Comparison of ENCODE assay signal across 8 mouse cellular contexts in the genomic region with DNA sequence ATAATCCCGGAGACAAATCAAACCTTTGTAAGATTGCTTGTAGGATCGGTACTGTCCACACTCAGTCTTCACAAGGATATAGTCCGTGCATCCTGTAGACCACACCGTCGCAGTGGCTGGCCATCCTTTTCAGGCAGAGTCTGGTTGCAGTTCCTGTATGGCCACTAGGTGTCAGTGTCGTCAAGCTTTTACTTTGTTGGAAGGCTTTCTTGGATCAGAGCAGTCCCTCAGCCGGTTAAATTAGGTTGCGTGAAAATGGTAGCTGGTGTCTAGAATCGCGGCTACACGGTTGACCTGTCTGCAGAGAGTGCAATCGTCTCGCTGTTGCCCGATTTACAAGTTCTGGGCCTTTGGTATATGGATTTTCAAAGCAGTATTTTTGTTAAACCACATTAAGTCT.
A peak's percentile ranks its signal among the peaks of the same experiment; 100 is the strongest.
DNase-seq lines count a peak whose midpoint lies in the region; ATAC-seq and TF ChIP-seq lines count a peak whose summit lies in the region.

No protein-coding gene starts in this region.

- no peak for TF ChIP-seq POLR2A in brain, embryonic 14.5 days (IDR thresholded peaks at IDR 0.05; ENCODE audit: borderline replicate concordance, extremely low read depth, insufficient read depth, insufficient read length, poor library complexity, severe bottlenecking)
- no peak for TF ChIP-seq POLR2A in liver, adult 2 months (IDR thresholded peaks at IDR 0.05; ENCODE audit: extremely low read depth, insufficient read depth, low read length)

- H3K36me3 ChIP-seq in C2C12 (ENCODE audit: control insufficient read depth, insufficient read depth), result no peaks in the 10 kb centered on the region
- peaks cover 6% of the 10 kb centered on the region for H3K36me3 ChIP-seq in heart, embryonic 10.5 days
- H3K36me3 ChIP-seq in kidney, embryonic 16.5 days (ENCODE audit: insufficient read depth, low read length), result no peaks in the 10 kb centered on the region
- no peaks in the 10 kb centered on the region for H3K36me3 ChIP-seq in liver, adult 2 months (ENCODE audit: control insufficient read depth, insufficient read depth, low read length)
- no peaks in the 10 kb centered on the region for H3K36me3 ChIP-seq in stomach, embryonic 14.5 days (ENCODE audit: control insufficient read depth, insufficient read depth, low read length)

- H3K9me3 ChIP-seq in heart, embryonic 10.5 days, result no peaks in the 10 kb centered on the region
- H3K9me3 ChIP-seq in kidney, embryonic 16.5 days (ENCODE audit: low read length), result no peaks in the 10 kb centered on the region
- no peaks in the 10 kb centered on the region for H3K9me3 ChIP-seq in stomach, embryonic 14.5 days (ENCODE audit: control insufficient read depth, low read depth, low read length)

- no peak overlapping the region for H3K27ac ChIP-seq in heart, embryonic 10.5 days
- no peak overlapping the region for H3K27ac ChIP-seq in kidney, embryonic 16.5 days (ENCODE audit: low read length)
- H3K27ac ChIP-seq in liver, adult 2 months (replicated peaks; ENCODE audit: insufficient read depth, low read depth, low read length), result no peak overlapping the region
- H3K27ac ChIP-seq in stomach, embryonic 14.5 days (ENCODE audit: low read length), result no peak overlapping the region

- no peaks in the 10 kb centered on the region for H3K79me3 ChIP-seq in C2C12 (ENCODE audit: low read depth)

- H3K4me3 ChIP-seq in C2C12 (ENCODE audit: insufficient read depth, poor library complexity, severe bottlenecking), result no peak overlapping the region
- H3K4me3 ChIP-seq in heart, embryonic 10.5 days, result no peak overlapping the region
- H3K4me3 ChIP-seq in kidney, embryonic 16.5 days (ENCODE audit: low read length), result no peak overlapping the region
- H3K4me3 ChIP-seq in liver, adult 2 months (ENCODE audit: insufficient read depth, low read depth, low read length), result no peak overlapping the region
- H3K4me3 ChIP-seq in stomach, embryonic 14.5 days (ENCODE audit: low read depth, low read length), result no peak overlapping the region

- ATAC-seq in erythroblast, adult 5-6 weeks (replicated peaks; ENCODE audit: low FRiP score, poor library complexity, severe bottlenecking), result peak; percentile 72
- peak; percentile 74; the same call in 1 of the 2 replicates for ATAC-seq in kidney, embryonic 16.5 days (ENCODE audit: low FRiP score, low TSS enrichment)
- ATAC-seq in stomach, embryonic 14.5 days (ENCODE audit: insufficient number of reproducible peaks, insufficient read depth, low FRiP score, low read depth), result peak; percentile 50; the same call in 1 of the 2 replicates

- H3K4me1 ChIP-seq in heart, embryonic 10.5 days, result peaks cover under 1% of the 10 kb centered on the region; the same call in 1 of the 2 replicates
- H3K4me1 ChIP-seq in kidney, embryonic 16.5 days (ENCODE audit: insufficient read depth, low read length), result no peaks in the 10 kb centered on the region
- peaks cover 1% of the 10 kb centered on the region; the same call in 1 of the 2 replicates for H3K4me1 ChIP-seq in liver, adult 2 months (ENCODE audit: control insufficient read depth, insufficient read depth, low read length)
- no peaks in the 10 kb centered on the region for H3K4me1 ChIP-seq in stomach, embryonic 14.5 days (ENCODE audit: control insufficient read depth, insufficient read depth, low read length)

- H3K27me3 ChIP-seq in C2C12 (ENCODE audit: control insufficient read depth, insufficient read depth, insufficient read length), result peaks cover 3% of the 10 kb centered on the region
- H3K27me3 ChIP-seq in heart, embryonic 10.5 days (ENCODE audit: insufficient read depth, poor library complexity, severe bottlenecking), result no peaks in the 10 kb centered on the region
- peaks cover 5% of the 10 kb centered on the region; the same call in 1 of the 2 replicates for H3K27me3 ChIP-seq in kidney, embryonic 16.5 days (ENCODE audit: insufficient read depth, low read length)
- H3K27me3 ChIP-seq in liver, adult 2 months (ENCODE audit: control insufficient read depth, insufficient read depth, low read length), result no peaks in the 10 kb centered on the region
- H3K27me3 ChIP-seq in stomach, embryonic 14.5 days (ENCODE audit: control insufficient read depth, insufficient read depth, low read length), result no peaks in the 10 kb centered on the region

- peak; percentile 89 for DNase-seq in brain, embryonic 14.5 days (ENCODE audit: low read depth)
- DNase-seq in heart, embryonic 10.5 days (ENCODE audit: low spot score), result peak; percentile 85
- DNase-seq in liver, adult 2 months (ENCODE audit: extremely low read depth, low read depth, low spot score), result peak; percentile 40
- DNase-seq in natural killer cell, adult 2 months (ENCODE audit: low spot score in 2 of 2), result peak; percentile 29 to 34

- 13% methylated on average over 14 of the region's 14 CpGs for WGBS in heart, embryonic 10.5 days
- 7% methylated on average over 14 of the region's 14 CpGs for WGBS in kidney, embryonic 16.5 days
- 8% methylated on average over 14 of the region's 14 CpGs for WGBS in liver, adult 2 months
- WGBS in stomach, embryonic 14.5 days, result 9% methylated on average over 14 of the region's 14 CpGs

- no peak overlapping the region for H3ac ChIP-seq in C2C12 (ENCODE audit: control insufficient read depth, insufficient read length, low read depth)

- H3K4me2 ChIP-seq in kidney, embryonic 16.5 days (replicated peaks; ENCODE audit: low read depth, low read length), result 0 out of 2 replicates have a peak overlapping the region, but pooled peaks have one; percentile 22
- no peak overlapping the region for H3K4me2 ChIP-seq in stomach, embryonic 14.5 days (replicated peaks; ENCODE audit: low read depth, low read length)

- no peaks in the 10 kb centered on the region for H3K79me2 ChIP-seq in C2C12 (ENCODE audit: control insufficient read depth, insufficient read depth)
- no peaks in the 10 kb centered on the region for H3K79me2 ChIP-seq in liver, adult 2 months (ENCODE audit: control insufficient read depth, insufficient read depth, low read length)

- TF ChIP-seq CTCF in C2C12 (IDR thresholded peaks at IDR 0.05; ENCODE audit: control insufficient read depth, insufficient read depth, insufficient read length), result peak; percentile 78
- TF ChIP-seq CTCF in brain, embryonic 14.5 days (IDR thresholded peaks at IDR 0.05; ENCODE audit: borderline replicate concordance, extremely low read depth, insufficient read depth, insufficient read length), result peak; percentile 95
- peak; percentile 82 for TF ChIP-seq CTCF in liver, adult 2 months (IDR thresholded peaks at IDR 0.05; ENCODE audit: low read depth, low read length)

- H3K9ac ChIP-seq in kidney, embryonic 16.5 days (replicated peaks; ENCODE audit: low read length), result no peak overlapping the region
- H3K9ac ChIP-seq in liver, adult 2 months (ENCODE audit: low read depth, low read length), result no peak overlapping the region
- H3K9ac ChIP-seq in stomach, embryonic 14.5 days (replicated peaks; ENCODE audit: low read depth, low read length), result no peak overlapping the region

TF ChIP-seq in C2C12, 6 proteins besides CTCF, POLR2A, EP300 and RAD21:
- TF ChIP-seq MYOD1 (IDR thresholded peaks at IDR 0.05; ENCODE audit: control insufficient read depth, insufficient read length, low read depth), result no peak

Comparison
In these comparisons a context has a peak if more than half of its experiments do, and no peak if none do; other contexts are left out.
1. DNase-seq: peak in every context shown above with its lines; median percentile 89 in brain, embryonic 14.5 days; 85 in heart, embryonic 10.5 days; 40 in liver, adult 2 months; 32 in natural killer cell, adult 2 months.